Mouse (Mus musculus): Measurements from ENCODE around the gene Tktl1. TPM values are rescaled to one million over a fixed set of nuclear protein-coding genes. Genes with fewer than 3 reads are reported as not detected.

Gene Tktl1
- polyA plus RNA-seq, 1 experiment: not detected

- TF ChIP-seq POLR2A (IDR thresholded peaks at IDR 0.05; ENCODE audit: borderline replicate concordance, extremely low read depth, insufficient read depth, insufficient read length, poor library complexity, severe bottlenecking): no peak
- TF ChIP-seq CTCF (IDR thresholded peaks at IDR 0.05; ENCODE audit: borderline replicate concordance, extremely low read depth, insufficient read depth, insufficient read length): no peak
- no peak for DNase-seq (ENCODE audit: low read depth)
Observed at GRCm38 (mm10) chrX:74245107-74245506, 68.0 kb downstream of the Tktl1 start.

- TF ChIP-seq POLR2A (IDR thresholded peaks at IDR 0.05; ENCODE audit: borderline replicate concordance, extremely low read depth, insufficient read depth, insufficient read length, poor library complexity, severe bottlenecking) (0 out of 2 replicates have a peak, but pooled peaks have one; percentile 9), CTCF (IDR thresholded peaks at IDR 0.05; ENCODE audit: borderline replicate concordance, extremely low read depth, insufficient read depth, insufficient read length) (no peak)
- DNase-seq (ENCODE audit: low read depth): peak; percentile 90
Observed at GRCm38 (mm10) chrX:74245687-74246086, 68.6 kb downstream of the Tktl1 start.

- TF ChIP-seq CTCF (IDR thresholded peaks at IDR 0.05; ENCODE audit: borderline replicate concordance, extremely low read depth, insufficient read depth, insufficient read length) (no peak), POLR2A (IDR thresholded peaks at IDR 0.05; ENCODE audit: borderline replicate concordance, extremely low read depth, insufficient read depth, insufficient read length, poor library complexity, severe bottlenecking) (peak; percentile 83; the same call in 1 of the 2 replicates)
- peak; percentile 97 for DNase-seq (ENCODE audit: low read depth)
Observed at GRCm38 (mm10) chrX:74246213-74246681, 69.2 kb downstream of the Tktl1 start.

DNA sequence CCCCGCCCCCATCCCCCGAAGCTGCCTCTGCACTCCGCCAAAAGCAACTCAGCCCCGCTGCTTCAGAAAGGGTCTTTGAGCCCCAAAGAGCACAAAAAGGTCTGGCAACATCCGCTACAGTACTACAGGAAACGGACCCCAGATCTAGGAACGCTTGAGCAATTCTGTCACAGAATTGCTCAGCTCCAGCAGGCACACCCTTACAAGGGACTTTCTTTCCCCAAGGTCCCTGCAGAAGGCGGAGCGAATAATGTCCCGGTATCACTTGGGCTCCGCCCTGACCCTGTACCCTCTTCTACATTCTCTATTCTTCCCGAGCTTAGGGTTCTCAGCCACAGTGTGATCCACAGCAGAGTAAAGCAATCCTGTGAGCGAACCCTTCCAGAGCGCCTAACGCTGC lies 69.6 kb downstream of the Tktl1 start:
- no peak for DNase-seq (ENCODE audit: low read depth)

GRCm38 (mm10) chrX:74248651-74249050 lies 71.6 kb downstream of the Tktl1 start:
- peak; percentile 73 for DNase-seq (ENCODE audit: low read depth)
- TF ChIP-seq POLR2A (IDR thresholded peaks at IDR 0.05; ENCODE audit: borderline replicate concordance, extremely low read depth, insufficient read depth, insufficient read length, poor library complexity, severe bottlenecking) (no peak), CTCF (IDR thresholded peaks at IDR 0.05; ENCODE audit: borderline replicate concordance, extremely low read depth, insufficient read depth, insufficient read length) (peak; percentile 54; the same call in 1 of the 2 replicates)

More for the DNA sequence above, 69.6 kb downstream of the Tktl1 start:
- TF ChIP-seq CTCF (IDR thresholded peaks at IDR 0.05; ENCODE audit: borderline replicate concordance, extremely low read depth, insufficient read depth, insufficient read length) (no peak), POLR2A (IDR thresholded peaks at IDR 0.05; ENCODE audit: borderline replicate concordance, extremely low read depth, insufficient read depth, insufficient read length, poor library complexity, severe bottlenecking) (no peak)

- peak; percentile 69 for DNase-seq (ENCODE audit: low read depth)
- TF ChIP-seq CTCF (IDR thresholded peaks at IDR 0.05; ENCODE audit: borderline replicate concordance, extremely low read depth, insufficient read depth, insufficient read length): peak; percentile 33; the same call in 1 of the 2 replicates
- TF ChIP-seq POLR2A (IDR thresholded peaks at IDR 0.05; ENCODE audit: borderline replicate concordance, extremely low read depth, insufficient read depth, insufficient read length, poor library complexity, severe bottlenecking): 0 out of 2 replicates have a peak, but pooled peaks have one; percentile 7
Observed at GRCm38 (mm10) chrX:74249615-74250014, 72.6 kb downstream of the Tktl1 start, which contains the start of gene Flna. Gene Flna (minus strand): TSS chrX:74249820.

DNA sequence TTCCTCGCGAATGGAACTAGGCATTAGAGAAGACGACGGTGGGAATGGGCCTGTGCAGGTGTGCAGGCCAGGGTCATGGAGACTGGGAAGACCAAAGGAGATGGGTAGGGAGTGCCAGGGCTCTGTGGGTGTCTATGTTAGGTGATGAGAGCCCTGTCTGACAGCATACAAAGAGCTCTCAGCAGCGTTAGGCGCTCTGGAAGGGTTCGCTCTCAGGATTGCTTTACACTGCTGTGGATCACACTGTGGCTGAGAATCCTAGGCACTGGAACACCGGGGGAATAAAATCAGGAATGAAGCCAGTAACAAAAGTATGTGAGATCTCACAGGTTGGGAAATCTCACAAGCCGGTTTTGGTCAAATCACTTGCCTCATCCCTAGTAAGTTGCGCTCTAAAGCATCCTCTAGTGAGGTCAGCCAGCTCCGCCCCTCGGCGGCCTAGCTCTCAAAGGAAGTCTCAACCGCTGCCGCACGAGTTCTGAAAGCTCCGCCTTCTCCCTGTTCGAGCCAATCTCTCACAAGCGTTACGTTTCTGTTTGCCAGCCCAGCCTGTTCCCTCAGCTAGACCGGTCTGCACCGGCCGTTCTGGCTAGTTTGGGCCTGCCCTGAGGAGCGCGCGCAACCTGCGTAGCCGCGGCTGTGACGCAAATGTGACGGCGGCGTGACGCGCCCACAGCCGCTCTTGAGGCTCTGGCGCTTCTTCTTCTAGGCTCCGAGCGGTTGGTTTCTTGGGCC lies 77.3 kb downstream of the Tktl1 start, which contains the start of gene Emd:
Emd (plus strand) TSS at position 535 of the 735 bp plus-strand sequence.
- TF ChIP-seq POLR2A (IDR thresholded peaks at IDR 0.05; ENCODE audit: borderline replicate concordance, extremely low read depth, insufficient read depth, insufficient read length, poor library complexity, severe bottlenecking): peak; percentile 39; the same call in 1 of the 2 replicates
- no peak for TF ChIP-seq CTCF (IDR thresholded peaks at IDR 0.05; ENCODE audit: borderline replicate concordance, extremely low read depth, insufficient read depth, insufficient read length)
- DNase-seq (ENCODE audit: low read depth): peak; percentile 97

- DNase-seq (ENCODE audit: low read depth): no peak
- TF ChIP-seq CTCF (IDR thresholded peaks at IDR 0.05; ENCODE audit: borderline replicate concordance, extremely low read depth, insufficient read depth, insufficient read length) (no peak), POLR2A (IDR thresholded peaks at IDR 0.05; ENCODE audit: borderline replicate concordance, extremely low read depth, insufficient read depth, insufficient read length, poor library complexity, severe bottlenecking) (no peak)
Observed at GRCm38 (mm10) chrX:74254888-74255565, 78.0 kb downstream of the Tktl1 start.

DNA sequence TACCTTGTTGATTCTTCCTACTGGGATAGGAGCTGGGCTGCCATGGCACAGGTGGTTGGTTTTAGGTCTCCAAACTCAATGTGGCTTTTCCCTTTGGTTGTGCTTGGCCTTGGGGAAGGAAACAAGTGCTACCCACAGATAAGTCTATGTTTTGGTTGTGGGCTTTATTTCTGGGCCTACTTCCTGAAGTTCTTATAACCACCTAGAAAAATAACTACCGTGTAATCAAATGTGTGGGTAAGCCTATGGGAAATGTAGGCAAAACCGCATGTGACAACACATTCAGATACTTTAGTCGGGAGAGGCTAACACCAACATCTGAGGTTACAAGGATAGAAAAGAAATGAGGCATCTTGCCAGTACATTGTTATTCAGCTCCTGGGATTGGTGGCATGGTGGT lies 80.7 kb downstream of the Tktl1 start:
- TF ChIP-seq POLR2A (IDR thresholded peaks at IDR 0.05; ENCODE audit: borderline replicate concordance, extremely low read depth, insufficient read depth, insufficient read length, poor library complexity, severe bottlenecking) (no peak), CTCF (IDR thresholded peaks at IDR 0.05; ENCODE audit: borderline replicate concordance, extremely low read depth, insufficient read depth, insufficient read length) (no peak)
- no peak for DNase-seq (ENCODE audit: low read depth)

Other genes starting within 250 kb of the Tktl1 start
- 8.0 and 8.7 TPM in 2 replicates for gene Renbp, start 246.4 kb upstream of the Tktl1 start, polyA plus RNA-seq (2012; rRNA removed)
- gene Hcfc1, start 210.9 kb upstream of the Tktl1 start, polyA plus RNA-seq (2012; rRNA removed): 50.3 and 83.2 TPM in 2 replicates
- gene Irak1, start 153.3 kb upstream of the Tktl1 start, polyA plus RNA-seq (2012; rRNA removed): 59.2 and 77.8 TPM in 2 replicates
- not detected in 2 replicates for gene Opn1mw, start 49.8 kb upstream of the Tktl1 start, polyA plus RNA-seq (2012; rRNA removed)
- gene Mecp2, start 41.9 kb upstream of the Tktl1 start, polyA plus RNA-seq (2012; rRNA removed): 25.4 and 38.9 TPM in 2 replicates
- not detected in 2 replicates for gene Tex28, start 9.4 kb upstream of the Tktl1 start, polyA plus RNA-seq (2012; rRNA removed)
- gene Flna, start 72.6 kb downstream of the Tktl1 start, polyA plus RNA-seq (2012; rRNA removed): 372 and 441 TPM in 2 replicates
- 84.6 and 102 TPM in 2 replicates for gene Emd, start 77.4 kb downstream of the Tktl1 start, polyA plus RNA-seq (2012; rRNA removed)
- 1,601 and 1,926 TPM in 2 replicates for gene Rpl10, start 93.6 kb downstream of the Tktl1 start, polyA plus RNA-seq (2012; rRNA removed)
- 76.5 and 110 TPM in 2 replicates for gene Taz, start 104.7 kb downstream of the Tktl1 start, polyA plus RNA-seq (2012; rRNA removed)
- 3.0 and 4.0 TPM in 2 replicates for gene Dnase1l1, start 105.1 kb downstream of the Tktl1 start, polyA plus RNA-seq (2012; rRNA removed)
- gene Atp6ap1, start 119.8 kb downstream of the Tktl1 start, polyA plus RNA-seq (2012; rRNA removed): 313 and 338 TPM in 2 replicates
- 1,152 and 1,204 TPM in 2 replicates for gene Gdi1, start 127.7 kb downstream of the Tktl1 start, polyA plus RNA-seq (2012; rRNA removed)
- gene Fam50a, start 135.8 kb downstream of the Tktl1 start, polyA plus RNA-seq (2012; rRNA removed): 32.0 and 41.0 TPM in 2 replicates
- 297 and 349 TPM in 2 replicates for gene Plxna3, start 151.8 kb downstream of the Tktl1 start, polyA plus RNA-seq (2012; rRNA removed)
- gene Lage3, start 176.4 kb downstream of the Tktl1 start, polyA plus RNA-seq (2012; rRNA removed): 63.0 and 107 TPM in 2 replicates
- 52.8 and 63.4 TPM in 2 replicates for gene Ubl4a, start 196.0 kb downstream of the Tktl1 start, polyA plus RNA-seq (2012; rRNA removed)
- gene Slc10a3, start 196.1 kb downstream of the Tktl1 start, polyA plus RNA-seq (2012; rRNA removed): 6.1 and 7.7 TPM in 2 replicates
- gene Fam3a, start 216.0 kb downstream of the Tktl1 start, polyA plus RNA-seq (2012; rRNA removed): 35.3 and 47.8 TPM in 2 replicates
- gene Ikbkg, start 216.0 kb downstream of the Tktl1 start, polyA plus RNA-seq (2012; rRNA removed): 15.1 and 16.0 TPM in 2 replicates